Mouse (Mus musculus) embryonic fibroblast, embryonic 13.5 days (primary cell): ENCODE measurements around the gene Ppp4r3b. TPM values are rescaled to one million over a fixed set of nuclear protein-coding genes. Genes with fewer than 3 reads are reported as not detected.

ENCODE experiments used
- H3K27ac ChIP-seq: 2 replicates; pipeline ENCODE4 v1.5.1; 2012; ENCODE audit warnings: low read length, control low read depth, inconsistent platforms; ENCODE audit not compliant: insufficient read depth
- H3K4me1 ChIP-seq: 2 replicates; pipeline ENCODE4 v1.6.1; 2011; ENCODE audit warnings: low read length; ENCODE audit not compliant: control insufficient read depth, insufficient read depth
- H3K4me3 ChIP-seq: 2 replicates; pipeline ENCODE4 v1.5.1; 2011; ENCODE audit warnings: mild to moderate bottlenecking, control low read depth, low read length; ENCODE audit not compliant: insufficient read depth
- CTCF ChIP-seq: IDR thresholded peaks from 2 replicates; pipeline ENCODE4 v1.5.1; 2011; ENCODE audit warnings: mild to moderate bottlenecking, control low read depth, low read length, moderate library complexity, borderline replicate concordance; ENCODE audit not compliant: insufficient read depth
- POLR2A ChIP-seq: IDR thresholded peaks from 2 replicates; pipeline ENCODE4 v1.6.1; 2011; ENCODE audit warnings: low read depth, mild to moderate bottlenecking, control low read depth, low read length, moderate library complexity
- polyA plus RNA-seq: library from polyadenylated mRNA; stranded (reverse); fragments of >200 nt; gene quantifications from 2 replicates; pipeline ENCODE4 v1.2.4, GENCODE M21; 2011; ENCODE audit warnings: low read depth; ENCODE audit not compliant: missing spikeins, insufficient read length

Ppp4r3b gene
- 42.5 and 63.9 TPM in 2 replicates for polyA plus RNA-seq

DNA sequence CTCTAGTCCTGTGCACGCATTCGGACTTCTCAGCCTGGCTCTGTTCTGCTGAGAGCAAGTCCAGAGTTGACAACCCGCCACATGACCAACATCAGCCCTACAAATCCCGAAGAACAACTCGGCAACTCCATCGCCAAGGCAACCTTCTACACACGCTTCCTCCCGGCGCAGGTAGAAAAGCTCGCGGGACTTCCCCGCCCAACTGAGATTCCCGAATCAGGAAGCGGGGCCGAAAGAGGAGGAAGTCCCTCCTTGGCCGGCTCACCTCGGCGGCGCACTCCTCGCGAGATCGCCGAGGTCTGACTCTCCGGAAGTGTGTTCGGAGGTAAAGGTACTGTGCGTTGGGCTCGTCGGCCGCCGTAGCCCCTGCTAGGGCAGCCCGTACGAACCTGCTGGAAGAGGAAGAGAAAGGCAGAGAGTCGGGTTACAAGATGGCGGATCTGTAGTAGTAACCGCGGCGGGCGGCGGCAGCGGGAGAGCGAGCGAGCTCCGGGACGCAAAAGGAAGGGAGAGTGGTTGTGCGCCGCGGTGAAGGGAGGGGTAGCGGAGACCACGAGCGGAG is at the start of gene Ppp4r3b:
Ppp4r3b (plus strand) TSS at position 328 of the 562 bp plus-strand sequence.
- H3K4me3 ChIP-seq = peak within 1 kb of the TSS; percentile 73
- no peaks in the 10 kb centered on the region for H3K4me1 ChIP-seq
- peak within 1 kb of the TSS; percentile 70 for H3K27ac ChIP-seq
- TF ChIP-seq CTCF (no peak), POLR2A (peak; percentile 74)

DNA sequence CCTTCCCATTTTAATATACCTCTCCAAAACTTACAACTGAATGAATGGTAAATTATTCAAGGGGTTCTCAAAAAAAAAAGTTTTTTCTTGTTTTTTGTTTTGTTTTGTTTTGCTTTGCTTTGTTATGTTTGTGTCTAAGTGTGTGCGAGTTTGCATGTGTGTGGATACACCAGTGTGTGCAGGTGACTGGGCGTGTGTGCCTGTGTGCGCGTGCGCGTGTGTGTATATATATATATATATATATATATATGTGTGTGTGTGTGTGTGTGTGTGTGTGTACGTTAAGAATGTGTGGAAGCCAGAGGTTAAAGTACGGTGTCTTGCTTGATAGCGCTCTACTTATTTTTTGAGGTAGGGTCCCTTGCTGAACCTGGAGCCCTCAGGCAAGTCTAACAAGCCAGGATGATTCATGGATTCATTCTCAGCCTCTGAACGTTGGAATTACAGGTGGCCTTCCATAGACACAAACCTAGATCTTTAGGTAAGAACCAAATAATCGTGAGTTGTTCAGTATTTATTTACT is 42.8 kb upstream of the Ppp4r3b start:
- peak overlapping the region; percentile 79 for H3K4me3 ChIP-seq
- TF ChIP-seq CTCF (no peak), POLR2A (no peak)
- no peak overlapping the region for H3K27ac ChIP-seq
- H3K4me1 ChIP-seq = no peaks in the 10 kb centered on the region

DNA sequence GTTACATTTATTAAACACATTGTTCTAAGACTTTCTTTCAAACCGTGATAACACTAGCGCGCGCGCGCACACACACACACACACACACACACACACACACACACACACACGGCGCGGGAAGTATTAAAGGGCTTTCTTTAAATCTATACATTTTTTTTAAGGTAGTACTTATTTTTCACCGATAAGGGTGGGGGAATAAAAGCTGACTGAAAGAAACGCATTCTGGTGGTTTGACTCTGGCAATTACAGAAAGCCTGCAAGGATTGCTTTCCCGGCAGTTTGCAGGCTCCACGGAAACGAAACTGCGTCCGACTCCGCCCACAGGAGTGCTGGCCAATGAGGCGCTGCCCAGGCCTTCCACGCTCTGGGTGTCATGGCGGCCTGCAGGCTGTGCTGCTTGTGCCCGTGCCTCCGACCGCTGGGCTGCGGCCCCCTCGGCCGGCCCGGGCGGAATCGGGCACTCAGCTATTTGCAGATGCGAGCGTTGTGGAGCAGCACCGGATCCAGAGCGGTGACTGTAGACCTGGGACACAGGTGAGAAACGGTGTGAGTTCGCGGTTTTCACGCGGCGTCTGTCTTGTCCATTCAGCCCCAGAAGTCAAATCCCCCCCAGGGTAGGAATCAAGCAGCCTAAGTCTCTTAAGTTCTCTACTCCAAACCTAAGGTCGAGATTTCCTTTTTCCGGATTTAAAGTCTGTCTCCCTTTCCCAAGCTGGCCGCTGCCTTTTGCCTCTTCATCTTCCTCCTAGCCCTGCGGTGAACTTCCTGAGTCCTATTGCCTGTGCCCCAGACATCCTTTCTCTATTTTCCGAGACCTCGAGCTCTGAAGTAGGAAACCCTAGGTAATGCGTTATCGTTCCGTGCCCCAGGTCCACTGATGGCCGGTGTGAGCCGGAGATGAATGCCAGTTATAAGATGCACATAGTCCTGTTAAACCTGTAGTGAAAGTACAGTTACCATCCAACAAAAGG is 42.0 kb upstream of the Ppp4r3b start, which contains the start of gene Pnpt1:
Pnpt1 (plus strand) TSS at position 360 of the 971 bp plus-strand sequence.
- Histone ChIP-seq H3K4me3 (peak within 1 kb of the TSS; percentile 79), H3K4me1 (no peaks in the 10 kb centered on the region), H3K27ac (no peak within 1 kb of the TSS)
- TF ChIP-seq CTCF (no peak), POLR2A (peak; percentile 91)

DNA sequence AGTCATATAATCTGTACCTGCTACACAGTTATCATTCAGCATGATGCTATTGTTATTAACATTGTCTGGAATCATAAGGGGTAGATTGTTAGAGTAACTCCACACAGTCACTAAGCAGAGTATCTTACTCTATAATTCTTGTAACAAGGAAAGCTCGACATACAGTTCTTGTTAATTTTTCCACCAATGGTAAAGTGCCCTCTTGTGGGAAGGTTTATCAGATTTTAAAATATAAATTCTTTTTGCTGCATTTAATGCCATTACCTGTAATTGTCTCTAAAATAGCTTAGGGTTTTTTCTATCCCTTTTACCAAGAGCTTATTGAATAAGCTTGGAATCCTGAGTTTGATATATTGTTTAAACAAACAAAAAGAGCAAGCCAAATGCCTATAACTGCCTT is 32.0 kb upstream of the Ppp4r3b start:
- H3K4me3 ChIP-seq = no peak overlapping the region
- H3K27ac ChIP-seq = no peak overlapping the region
- H3K4me1 ChIP-seq = no peaks in the 10 kb centered on the region
- TF ChIP-seq CTCF (no peak), POLR2A (no peak)

DNA sequence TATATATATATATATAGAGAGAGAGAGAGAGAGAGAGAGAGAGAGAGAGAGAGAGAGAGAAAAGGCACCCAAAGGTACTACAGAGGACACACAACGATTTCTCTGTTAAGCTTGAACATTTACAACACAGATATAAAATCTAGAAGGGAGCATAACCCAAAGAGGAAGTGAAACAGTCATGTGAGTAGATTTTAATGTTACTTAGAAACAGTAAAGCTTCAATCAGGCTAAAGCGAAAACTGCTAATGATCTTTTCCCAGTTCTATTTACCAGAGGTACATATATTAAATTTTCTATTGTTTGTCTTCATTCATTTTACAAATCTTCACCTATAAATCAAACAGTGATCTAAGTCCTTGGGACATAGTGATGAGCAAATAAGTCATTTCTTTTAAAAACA is 23.8 kb upstream of the Ppp4r3b start:
- Histone ChIP-seq H3K4me3 (no peak overlapping the region), H3K4me1 (no peaks in the 10 kb centered on the region), H3K27ac (no peak overlapping the region)
- TF ChIP-seq POLR2A = no peak

DNA sequence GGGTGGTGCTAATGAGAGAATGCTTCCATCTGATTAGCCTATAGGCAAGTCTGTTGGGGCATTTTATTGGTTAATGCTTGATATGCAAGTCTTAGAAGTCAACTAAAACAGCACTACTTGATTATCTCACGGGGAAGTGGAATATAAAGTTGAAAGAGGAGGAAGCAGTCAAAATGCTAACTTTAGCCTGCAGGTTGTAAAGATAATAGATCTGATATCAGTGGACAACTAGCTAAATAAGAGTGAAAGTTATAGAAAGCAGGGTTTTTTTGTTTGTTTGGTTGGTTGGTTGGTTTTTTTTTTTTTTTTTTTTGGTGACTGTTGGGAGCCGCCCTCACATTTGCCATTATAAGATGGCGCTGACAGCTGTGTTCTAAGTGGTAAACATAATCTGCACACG is 9.1 kb upstream of the Ppp4r3b start:
- no peak overlapping the region for H3K4me3 ChIP-seq
- TF ChIP-seq POLR2A (no peak), CTCF (no peak)
- no peak overlapping the region for H3K27ac ChIP-seq
- H3K4me1 ChIP-seq = no peaks in the 10 kb centered on the region

DNA sequence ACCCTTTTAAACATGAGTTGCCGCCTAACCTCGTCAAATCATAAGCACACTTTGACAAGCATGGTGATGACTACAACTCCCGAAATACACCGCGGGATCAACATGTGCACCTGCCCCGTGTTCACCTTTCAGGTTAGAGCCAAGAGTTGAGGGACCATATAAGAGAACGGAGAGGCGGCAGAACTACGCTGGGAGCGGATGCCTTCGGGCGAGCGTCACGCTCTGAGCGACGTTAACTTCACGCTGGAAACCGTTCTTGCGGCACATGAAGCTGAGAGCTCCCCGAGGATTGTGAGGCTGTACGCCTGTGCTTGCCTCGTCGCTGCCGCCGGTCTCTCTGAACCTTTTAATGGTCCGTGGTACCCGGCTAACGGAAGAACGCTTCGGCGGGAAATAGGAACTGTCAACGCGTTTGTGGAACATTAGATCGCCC is 715 bp upstream of the Ppp4r3b start:
- no peaks in the 10 kb centered on the region for H3K4me1 ChIP-seq
- H3K27ac ChIP-seq = no peak overlapping the region
- H3K4me3 ChIP-seq = peak overlapping the region; percentile 73
- TF ChIP-seq CTCF = no peak
- peak; percentile 31; the same call in 1 of the 2 replicates for TF ChIP-seq POLR2A

DNA sequence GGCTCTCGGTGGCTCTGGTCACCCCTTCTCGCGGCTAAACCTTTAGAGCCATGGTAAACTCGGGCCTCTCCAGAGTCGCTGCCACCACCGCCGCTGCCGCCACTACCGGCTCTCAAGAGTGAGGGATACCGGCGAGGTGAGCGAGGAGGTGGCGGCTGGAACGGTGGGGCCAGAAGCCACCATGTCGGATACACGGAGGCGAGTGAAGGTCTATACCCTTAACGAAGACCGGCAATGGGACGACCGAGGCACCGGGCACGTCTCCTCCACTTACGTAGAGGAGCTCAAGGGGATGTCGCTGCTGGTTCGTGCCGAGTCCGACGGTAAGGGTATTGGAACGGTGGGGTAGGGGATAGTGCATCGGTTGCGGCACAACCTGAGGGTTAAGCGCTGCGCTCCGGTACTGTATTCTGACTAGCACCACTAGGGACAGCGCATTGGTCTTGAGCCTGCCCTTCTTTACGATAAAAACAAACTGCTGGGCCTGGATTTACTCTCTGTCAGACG is 488 bp downstream of the Ppp4r3b start:
- peak overlapping the region; percentile 70 for H3K27ac ChIP-seq
- peak; percentile 78 for TF ChIP-seq POLR2A
- no peak for TF ChIP-seq CTCF
- no peaks in the 10 kb centered on the region for H3K4me1 ChIP-seq
- peak overlapping the region; percentile 68 for H3K4me3 ChIP-seq

DNA sequence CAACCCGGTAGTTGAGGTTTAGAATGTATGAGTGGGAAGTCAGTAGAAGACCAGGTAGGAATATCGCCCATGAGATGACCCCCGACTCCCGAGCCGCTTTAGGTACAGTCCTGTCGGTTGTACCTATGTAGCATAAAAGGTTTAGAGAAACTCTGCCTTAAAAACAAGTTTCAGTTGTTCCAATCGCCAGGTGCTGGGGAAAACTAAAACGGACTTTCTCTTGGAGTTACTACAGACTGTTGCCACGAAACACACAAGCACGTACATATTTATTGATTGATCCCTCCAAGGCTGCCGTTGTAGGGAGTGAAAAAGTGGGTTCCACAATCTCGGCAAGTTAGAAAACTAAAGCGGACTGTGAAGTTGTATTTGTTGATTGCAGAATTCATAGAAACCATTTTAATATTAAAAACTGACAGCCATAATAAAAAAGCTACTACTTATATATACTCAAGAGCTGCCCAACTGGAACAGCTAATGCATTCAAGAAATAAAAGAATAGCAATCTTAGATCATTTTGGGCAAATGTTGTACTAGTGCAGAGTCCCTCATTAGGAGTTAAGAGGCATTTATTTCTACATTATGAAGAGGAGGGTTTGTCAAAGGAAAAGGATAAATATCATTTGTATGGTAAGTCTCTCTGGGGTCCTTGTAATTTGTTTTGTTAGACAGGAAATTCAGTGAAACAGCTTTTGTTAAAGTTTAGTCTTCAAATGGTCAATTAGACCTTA is 1.2 kb downstream of the Ppp4r3b start:
- Histone ChIP-seq H3K27ac (no peak overlapping the region), H3K4me3 (peak overlapping the region; percentile 68), H3K4me1 (no peaks in the 10 kb centered on the region)
- TF ChIP-seq POLR2A = no peak
- TF ChIP-seq CTCF = no peak
